Mouse (Mus musculus) heart, embryonic 13.5 days (tissue): ENCODE measurements around the gene Dpep2nb. TPM values are rescaled to one million over a fixed set of nuclear protein-coding genes. Genes with fewer than 3 reads are reported as not detected.

ENCODE experiments used
- ATAC-seq: fragments of 200-750 bp; cut with Nextera tagmentation; 2 replicates; pipeline ENCODE4 v1.8.0; 2017; ENCODE audit warnings: moderate TSS enrichment; ENCODE audit not compliant: insufficient number of reproducible peaks, low FRiP score, low TSS enrichment; ENCODE audit errors: extremely low read depth
- H3K27ac ChIP-seq: fragments of 300-500 bp; sonication (generic); replicated peaks from 2 replicates; pipeline ENCODE4 v1.5.1; 2015; ENCODE audit warnings: moderate library complexity, mild to moderate bottlenecking, inconsistent platforms
- H3K27me3 ChIP-seq: fragments of 300-500 bp; sonication (generic); replicated peaks from 2 replicates; pipeline ENCODE4 v1.6.1; 2015; ENCODE audit warnings: mild to moderate bottlenecking, inconsistent platforms
- H3K36me3 ChIP-seq: fragments of 300-500 bp; sonication (generic); 2 replicates; pipeline ENCODE4 v1.6.1; 2015; ENCODE audit warnings: mild to moderate bottlenecking, inconsistent platforms
- H3K4me1 ChIP-seq: fragments of 300-500 bp; sonication (generic); 2 replicates; pipeline ENCODE4 v1.6.1; 2015; ENCODE audit warnings: inconsistent platforms
- H3K4me2 ChIP-seq: fragments of 300-500 bp; sonication (generic); 2 replicates; pipeline ENCODE4 v1.6.1; 2015; ENCODE audit warnings: inconsistent platforms, mild to moderate bottlenecking, moderate library complexity
- H3K4me3 ChIP-seq: fragments of 300-500 bp; sonication (generic); 2 replicates; pipeline ENCODE4 v1.5.1; 2015; ENCODE audit warnings: moderate library complexity, mild to moderate bottlenecking, inconsistent platforms
- H3K9ac ChIP-seq: fragments of 300-500 bp; sonication (generic); 2 replicates; pipeline ENCODE4 v1.6.1; 2015; ENCODE audit warnings: inconsistent platforms, mild to moderate bottlenecking, moderate library complexity
- H3K9me3 ChIP-seq: fragments of 300-500 bp; sonication (generic); 2 replicates; pipeline ENCODE4 v1.6.1; 2016; ENCODE audit warnings: inconsistent platforms
- WGBS: fragments of 180-500 bp; shearing (Covaris S2); methylation state at CpG from one replicate; pipeline ENCODE4 v1.1.7; 2015; ENCODE audit warnings: mixed read lengths; 5-methylcytosine and 5-hydroxymethylcytosine counted together
- microRNA-seq: library from miRNA; unstranded; fragments of <30 nt; microRNA quantifications from one replicate; pipeline ENCODE4, GENCODE M21; 2016
- polyA plus RNA-seq: library from polyadenylated mRNA; unstranded; fragments of >200 nt; fragmentation: Nextera tagmentation; extraction: Ambion mirVana; gene quantifications from 2 replicates; pipeline ENCODE4 v1.2.1, GENCODE M21; 2015

Dpep2nb gene
- polyA plus RNA-seq, 1 experiment from 2014 or later, result 0.35 TPM

GRCm38 (mm10) chr8:105956556-105956955 lies 49.2 kb downstream of the Dpep2nb start:
- no peaks in the 10 kb centered on the region for H3K27me3 ChIP-seq
- H3K4me2 ChIP-seq, result no peak overlapping the region
- WGBS, result 51% methylated on average over 4 of the region's 4 CpGs
- no peak overlapping the region for H3K9ac ChIP-seq
- peak overlapping the region; percentile 13; the same call in 1 of the 2 replicates for H3K27ac ChIP-seq
- peaks cover 38% of the 10 kb centered on the region for H3K4me1 ChIP-seq
- H3K4me3 ChIP-seq, result no peak overlapping the region
- no peak for ATAC-seq
- no peaks in the 10 kb centered on the region for H3K9me3 ChIP-seq
- H3K36me3 ChIP-seq, result peaks cover 88% of the 10 kb centered on the region

- H3K4me3 ChIP-seq, result no peak overlapping the region
- ATAC-seq, result no peak
- peaks cover 99% of the 10 kb centered on the region for H3K36me3 ChIP-seq
- no peaks in the 10 kb centered on the region for H3K9me3 ChIP-seq
- peaks cover 40% of the 10 kb centered on the region for H3K4me1 ChIP-seq
- 0 out of 2 replicates have a peak overlapping the region, but pooled peaks have one; percentile 13 for H3K9ac ChIP-seq
- no peak overlapping the region for H3K4me2 ChIP-seq
- 25% methylated on average over 7 of the region's 7 CpGs for WGBS
- H3K27ac ChIP-seq, result peak overlapping the region; percentile 73
- no peaks in the 10 kb centered on the region for H3K27me3 ChIP-seq
Observed at GRCm38 (mm10) chr8:105951057-105951659, 54.6 kb downstream of the Dpep2nb start.

GRCm38 (mm10) chr8:105949350-105949749 lies 56.4 kb downstream of the Dpep2nb start:
- peaks cover 38% of the 10 kb centered on the region for H3K4me1 ChIP-seq
- peak overlapping the region; percentile 65 for H3K9ac ChIP-seq
- H3K27me3 ChIP-seq, result no peaks in the 10 kb centered on the region
- H3K4me3 ChIP-seq, result no peak overlapping the region
- 35% methylated on average over 10 of the region's 10 CpGs for WGBS
- peak overlapping the region; percentile 70 for H3K27ac ChIP-seq
- ATAC-seq, result peak; percentile 52; the same call in 1 of the 2 replicates
- H3K9me3 ChIP-seq, result no peaks in the 10 kb centered on the region
- peaks cover 99% of the 10 kb centered on the region for H3K36me3 ChIP-seq
- no peak overlapping the region for H3K4me2 ChIP-seq

Small RNA genes lying within 50 kb of the gene (microRNA-seq; reads per million reads assigned to microRNA genes)
- not detected for gene Mir7074

Other genes starting within 250 kb of the Dpep2nb start
- 9.6 and 12.1 TPM in 2 replicates for gene Gfod2, start 247.3 kb downstream of the Dpep2nb start, polyA plus RNA-seq
- gene Ranbp10, start 178.6 kb downstream of the Dpep2nb start, polyA plus RNA-seq, result 9.2 and 9.8 TPM in 2 replicates
- 0.19 TPM in 1 of 2 replicates, not detected in the other for gene Tsnaxip1, start 178.2 kb downstream of the Dpep2nb start, polyA plus RNA-seq
- 37.1 and 40.5 TPM in 2 replicates for gene Cenpt, start 152.7 kb downstream of the Dpep2nb start, polyA plus RNA-seq
- gene Thap11, start 150.8 kb downstream of the Dpep2nb start, polyA plus RNA-seq, result 44.8 and 47.1 TPM in 2 replicates
- 177 and 212 TPM in 2 replicates for gene Nutf2, start 145.4 kb downstream of the Dpep2nb start, polyA plus RNA-seq
- gene Edc4, start 125.1 kb downstream of the Dpep2nb start, polyA plus RNA-seq, result 28.9 and 30.6 TPM in 2 replicates
- 0.52 and 0.88 TPM in 2 replicates for gene Nrn1l, start 112.4 kb downstream of the Dpep2nb start, polyA plus RNA-seq
- gene Pskh1, start 105.5 kb downstream of the Dpep2nb start, polyA plus RNA-seq, result 23.6 and 24.6 TPM in 2 replicates
- 0.74 and 1.1 TPM in 2 replicates for gene Ctrl, start 72.1 kb downstream of the Dpep2nb start, polyA plus RNA-seq
- 51.9 and 61.3 TPM in 2 replicates for gene Psmb10, start 67.5 kb downstream of the Dpep2nb start, polyA plus RNA-seq
- 1.5 and 3.0 TPM in 2 replicates for gene Lcat, start 62.6 kb downstream of the Dpep2nb start, polyA plus RNA-seq
- gene Slc12a4, start 39.9 kb downstream of the Dpep2nb start, polyA plus RNA-seq, result 37.7 and 39.4 TPM in 2 replicates
- not detected in 2 replicates for gene Dpep3, start 26.5 kb downstream of the Dpep2nb start, polyA plus RNA-seq
- 16.4 and 16.7 TPM in 2 replicates for gene Dus2, start 14.6 kb downstream of the Dpep2nb start, polyA plus RNA-seq
- gene Ddx28, start 5.9 kb upstream of the Dpep2nb start, polyA plus RNA-seq, result 12.2 and 12.5 TPM in 2 replicates
- gene Nfatc3, start 52.9 kb upstream of the Dpep2nb start, polyA plus RNA-seq, result 3.4 and 4.5 TPM in 2 replicates
- gene Esrp2, start 131.0 kb upstream of the Dpep2nb start, polyA plus RNA-seq, result 1.7 and 2.4 TPM in 2 replicates
- gene Pla2g15, start 144.4 kb upstream of the Dpep2nb start, polyA plus RNA-seq, result 8.4 and 9.5 TPM in 2 replicates
- gene Slc7a6, start 162.9 kb upstream of the Dpep2nb start, polyA plus RNA-seq, result 31.9 and 37.6 TPM in 2 replicates
- gene Slc7a6os, start 205.0 kb upstream of the Dpep2nb start, polyA plus RNA-seq, result 20.2 and 22.7 TPM in 2 replicates
- gene Prmt7, start 205.0 kb upstream of the Dpep2nb start, polyA plus RNA-seq, result 35.7 and 36.6 TPM in 2 replicates